Mouse (Mus musculus): ENCODE results near the gene Sctr.

Sctr gene

GRCm38 (mm10) chr1:120006844-120007790 lies at the start of gene Sctr:
Sctr (plus strand) TSS chr1:120006894.
- peak; percentile 27 to 55 for DNase-seq (ENCODE audit: inconsistent age in 2 of 2, low spot score in 1 of 2)

GRCm38 (mm10) chr1:119957716-119958222 lies 48.9 kb upstream of the Sctr start:
- no peak for DNase-seq (ENCODE audit: inconsistent age in 2 of 2, low spot score in 1 of 2)

GRCm38 (mm10) chr1:119959464-119959863 lies 47.2 kb upstream of the Sctr start:
- no peak for DNase-seq (ENCODE audit: inconsistent age in 2 of 2, low spot score in 1 of 2)

- no peak for DNase-seq (ENCODE audit: inconsistent age in 2 of 2, low spot score in 1 of 2)
Observed at GRCm38 (mm10) chr1:119959920-119960319, 46.8 kb upstream of the Sctr start.

GRCm38 (mm10) chr1:119965804-119966514 lies 40.7 kb upstream of the Sctr start:
- no peak for DNase-seq (ENCODE audit: inconsistent age in 2 of 2, low spot score in 1 of 2)

GRCm38 (mm10) chr1:119973117-119973516 lies 33.6 kb upstream of the Sctr start:
- DNase-seq (ENCODE audit: inconsistent age in 2 of 2, low spot score in 1 of 2) = no peak

GRCm38 (mm10) chr1:119975141-119975540 lies 31.6 kb upstream of the Sctr start:
- no peak for DNase-seq (ENCODE audit: inconsistent age in 2 of 2, low spot score in 1 of 2)

- DNase-seq (ENCODE audit: inconsistent age in 2 of 2, low spot score in 1 of 2) = no peak
Observed at GRCm38 (mm10) chr1:119986555-119986954, 20.1 kb upstream of the Sctr start.

- peak; percentile 68 to 89 for DNase-seq (ENCODE audit: inconsistent age in 2 of 2, low spot score in 1 of 2)
Observed at GRCm38 (mm10) chr1:119996798-119997581, 9.7 kb upstream of the Sctr start, which contains the start of gene Cfap221. Cfap221 (minus strand) TSS chr1:119997234.

- DNase-seq (ENCODE audit: inconsistent age in 2 of 2, low spot score in 1 of 2) = peak; percentile 24 to 50
Observed at GRCm38 (mm10) chr1:119997644-119998043, 9.1 kb upstream of the Sctr start.

GRCm38 (mm10) chr1:120007851-120008588 lies 1.3 kb downstream of the Sctr start:
- no peak for DNase-seq (ENCODE audit: inconsistent age in 2 of 2, low spot score in 1 of 2)

- no peak for DNase-seq (ENCODE audit: inconsistent age in 2 of 2, low spot score in 1 of 2)
Observed at GRCm38 (mm10) chr1:120012638-120013037, 5.9 kb downstream of the Sctr start.

- peak; percentile 57 to 88 for DNase-seq (ENCODE audit: inconsistent age in 2 of 2, low spot score in 1 of 2)
Observed at GRCm38 (mm10) chr1:120013111-120013510, 6.4 kb downstream of the Sctr start.

- no peak for DNase-seq (ENCODE audit: inconsistent age in 2 of 2, low spot score in 1 of 2)
Observed at GRCm38 (mm10) chr1:120016240-120016639, 9.5 kb downstream of the Sctr start.

- DNase-seq (ENCODE audit: inconsistent age in 2 of 2, low spot score in 1 of 2) = no peak
Observed at GRCm38 (mm10) chr1:120018900-120019299, 12.2 kb downstream of the Sctr start.

- no peak for DNase-seq (ENCODE audit: inconsistent age in 2 of 2, low spot score in 1 of 2)
Observed at GRCm38 (mm10) chr1:120019428-120019827, 12.7 kb downstream of the Sctr start.

- DNase-seq (ENCODE audit: inconsistent age in 2 of 2, low spot score in 1 of 2) = no peak
Observed at GRCm38 (mm10) chr1:120020322-120020897, 13.7 kb downstream of the Sctr start.

GRCm38 (mm10) chr1:120021951-120022350 lies 15.3 kb downstream of the Sctr start:
- no peak for DNase-seq (ENCODE audit: inconsistent age in 2 of 2, low spot score in 1 of 2)

GRCm38 (mm10) chr1:120024331-120025049 lies 17.8 kb downstream of the Sctr start:
- peak in 1 of 2 experiments; percentile 32 for DNase-seq (ENCODE audit: inconsistent age in 2 of 2, low spot score in 1 of 2)

Data from adrenal gland, adult (tissue).